Mouse (Mus musculus): ENCODE data around the gene Cdpf1. TPM values are rescaled to one million over a fixed set of nuclear protein-coding genes. Genes with fewer than 3 reads are reported as not detected.

Cdpf1 gene
- total RNA-seq, 4 experiments from 2014 or later: 20.9 to 29.4 (median 22.4) TPM

- DNase-seq: no peak
Measured at GRCm38 (mm10) chr15:85762761-85763160, 48.7 kb downstream of the Cdpf1 start.

- DNase-seq: no peak
Measured at GRCm38 (mm10) chr15:85757768-85758167, 53.7 kb downstream of the Cdpf1 start.

Other genes with a start within 250 kb of the Cdpf1 start
- gene Wnt7b, start 229.2 kb downstream of the Cdpf1 start, total RNA-seq (2022): 1 to 10 TPM in 2 of 4 experiments, under 1 TPM in 2; 0.65 to 1.1 (median 0.85) TPM
- gene Ppara, start 76.7 kb downstream of the Cdpf1 start, total RNA-seq (2022): 10 to 100 TPM in 3 of 4 experiments, 1 to 10 TPM in 1; 6.9 to 25.9 (median 18.7) TPM
- gene Pkdrej, start 10.0 kb upstream of the Cdpf1 start, total RNA-seq (2022): 1 to 10 TPM in 2 of 4 experiments, under 1 TPM in 2; 0.49 to 1.6 (median 0.95) TPM
- gene Ttc38, start 20.6 kb upstream of the Cdpf1 start, total RNA-seq (2022): 10 to 100 TPM; 19.6 to 26.5 (median 23.1) TPM
- 1 to 10 TPM in 3 of 4 experiments, under 1 TPM in 1; 0.61 to 1.5 (median 1.3) TPM for gene Gtse1, start 48.0 kb upstream of the Cdpf1 start, total RNA-seq (2022)
- 10 to 100 TPM; 21.8 to 49.7 (median 33.9) TPM for gene Trmu, start 67.6 kb upstream of the Cdpf1 start, total RNA-seq (2022)
- gene Celsr1, start 222.1 kb upstream of the Cdpf1 start, total RNA-seq (2022): 10 to 100 TPM in 2 of 4 experiments, 1 to 10 TPM in 2; 5.2 to 16.1 (median 8.7) TPM
- 10 to 100 TPM; 15.4 to 22.2 (median 17.5) TPM for gene Gramd4, start 246.0 kb upstream of the Cdpf1 start, total RNA-seq (2022)

All from adrenal gland, adult 8-10 months (tissue).